Mouse (Mus musculus) hindbrain, embryonic 15.5 days (tissue): ENCODE results near the gene Stard3nl. TPM values are rescaled to one million over a fixed set of nuclear protein-coding genes. Genes with fewer than 3 reads are reported as not detected.
"Not testable (repeated sequence)": the region's sequence is repeated elsewhere in the genome, so short reads cannot be mapped to it uniquely, and the experiment has no call there.

Experiments
- ATAC-seq: fragments of 200-750 bp; cut with Nextera tagmentation; 2 replicates; pipeline ENCODE4 v1.8.0; 2017; ENCODE audit warnings: low read depth, moderate number of reproducible peaks, moderate TSS enrichment; ENCODE audit not compliant: low FRiP score
- H3K27ac ChIP-seq: fragments of 300-500 bp; sonication (generic); replicated peaks from 2 replicates; pipeline ENCODE4 v1.5.1; 2015; ENCODE audit warnings: mild to moderate bottlenecking, inconsistent platforms
- H3K27me3 ChIP-seq: fragments of 300-500 bp; sonication (generic); 2 replicates; pipeline ENCODE4 v1.6.1; 2015; ENCODE audit warnings: control low read depth, inconsistent platforms
- H3K36me3 ChIP-seq: fragments of 300-500 bp; sonication (generic); 2 replicates; pipeline ENCODE4 v1.6.1; 2015; ENCODE audit warnings: control low read depth, inconsistent platforms
- H3K4me1 ChIP-seq: fragments of 300-500 bp; sonication (generic); replicated peaks from 2 replicates; pipeline ENCODE4 v1.6.1; 2015; ENCODE audit warnings: control low read depth, inconsistent platforms
- H3K4me2 ChIP-seq: fragments of 300-500 bp; sonication (generic); 2 replicates; pipeline ENCODE4 v1.6.1; 2015; ENCODE audit warnings: moderate library complexity, mild to moderate bottlenecking, inconsistent platforms
- H3K4me3 ChIP-seq: fragments of 300-500 bp; sonication (generic); 2 replicates; pipeline ENCODE4 v1.5.1; 2015; ENCODE audit warnings: mild to moderate bottlenecking, inconsistent platforms
- H3K9ac ChIP-seq: fragments of 300-500 bp; sonication (generic); 2 replicates; pipeline ENCODE4 v1.6.1; 2015; ENCODE audit warnings: inconsistent platforms
- H3K9me3 ChIP-seq: fragments of 300-500 bp; sonication (generic); 2 replicates; pipeline ENCODE4 v1.6.1; 2016; ENCODE audit warnings: control low read depth, inconsistent platforms
- WGBS: fragments of 180-500 bp; shearing (Covaris S2); methylation state at CpG from one replicate; pipeline ENCODE4 v1.1.7; 2015; 5-methylcytosine and 5-hydroxymethylcytosine counted together
- polyA plus RNA-seq: library from polyadenylated mRNA; unstranded; fragments of >200 nt; fragmentation: Nextera tagmentation; extraction: Ambion mirVana; gene quantifications from 2 replicates; pipeline ENCODE4 v1.2.1, GENCODE M21; 2015

The Stard3nl gene
- polyA plus RNA-seq, 1 experiment from 2014 or later, result 203 TPM

DNA sequence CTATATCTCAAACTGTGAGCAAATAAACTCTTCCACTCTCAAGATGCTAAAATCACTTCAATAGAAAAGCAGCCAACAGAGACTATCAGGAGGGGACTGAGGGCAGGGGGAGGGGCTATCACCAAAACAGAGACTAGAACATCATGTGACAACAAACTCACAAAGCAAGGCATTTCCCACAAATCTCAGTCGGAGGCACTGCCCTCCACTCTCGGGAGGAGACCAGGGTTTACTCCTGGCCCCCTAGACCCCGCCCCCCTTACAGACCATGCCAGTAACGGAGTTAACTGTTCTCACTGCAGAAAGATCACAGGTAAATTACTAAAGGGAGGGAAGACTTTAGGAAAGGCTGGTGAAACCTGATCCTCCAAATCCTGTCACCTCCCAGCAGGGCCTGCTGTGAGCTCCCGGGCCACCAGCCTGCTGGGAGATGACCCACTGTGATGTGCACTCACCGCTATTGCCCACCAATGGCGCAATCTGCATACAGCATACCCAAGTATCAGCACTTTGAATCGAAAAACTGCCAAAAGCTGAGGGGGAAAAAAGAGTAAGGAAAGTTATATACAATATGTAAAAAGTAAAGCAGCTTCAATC is 23.4 kb downstream of the Stard3nl start:
- Histone ChIP-seq H3K36me3 (peaks cover 51% of the 10 kb centered on the region), H3K4me2 (no peak overlapping the region), H3K4me1 (no peaks in the 10 kb centered on the region), H3K27me3 (no peaks in the 10 kb centered on the region), H3K9ac (no peak overlapping the region), H3K4me3 (no peak overlapping the region), H3K27ac (no peak overlapping the region), H3K9me3 (no peaks in the 10 kb centered on the region)
- no peak for ATAC-seq
- 22% methylated on average over 8 of the region's 8 CpGs for WGBS

DNA sequence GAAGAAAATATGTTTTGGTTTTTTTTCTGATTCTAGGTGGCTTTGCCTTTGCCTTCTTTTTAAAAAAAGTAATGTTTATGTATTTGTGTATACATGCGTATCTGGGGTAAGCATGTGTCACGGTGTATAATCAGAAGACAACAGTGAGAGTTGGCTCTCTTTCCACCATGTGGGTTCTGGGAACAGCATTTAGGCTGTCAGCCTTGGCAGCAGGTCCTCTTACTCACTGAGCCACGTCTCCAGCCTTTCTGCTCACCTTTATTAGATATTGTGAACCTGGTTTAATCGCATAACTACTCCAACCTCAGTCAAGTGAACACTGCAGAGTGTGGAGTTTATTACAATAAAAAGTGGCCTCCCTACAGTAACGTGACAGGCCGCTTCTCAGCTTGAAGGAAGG is 26.8 kb downstream of the Stard3nl start:
- Histone ChIP-seq H3K27me3 (no peaks in the 10 kb centered on the region), H3K27ac (no peak overlapping the region), H3K36me3 (peaks cover 45% of the 10 kb centered on the region), H3K9ac (no peak overlapping the region), H3K4me3 (no peak overlapping the region), H3K4me1 (no peaks in the 10 kb centered on the region), H3K4me2 (no peak overlapping the region), H3K9me3 (no peaks in the 10 kb centered on the region)
- no peak for ATAC-seq
- WGBS, result 88% methylated on average over 6 of the region's 6 CpGs

DNA sequence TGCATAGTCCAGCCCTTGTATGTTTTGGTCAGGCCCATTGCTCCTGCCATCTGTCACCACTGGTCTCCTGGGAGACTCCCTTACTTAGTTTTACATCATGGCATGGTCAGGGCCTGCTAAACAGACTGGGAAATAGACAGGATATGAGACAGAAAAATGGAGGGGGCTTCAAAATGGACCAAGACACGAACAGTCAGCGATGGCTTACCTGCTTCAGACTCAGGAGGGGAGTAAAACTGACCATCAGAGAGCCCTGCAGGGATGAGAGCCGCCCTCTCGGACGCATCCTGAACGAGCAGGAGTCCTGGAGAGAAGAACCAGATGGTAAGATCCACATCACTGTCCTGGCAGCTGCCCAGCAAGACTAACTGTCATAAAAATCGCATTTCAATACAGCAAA is 28.1 kb downstream of the Stard3nl start:
- Histone ChIP-seq H3K27me3 (no peaks in the 10 kb centered on the region), H3K27ac (no peak overlapping the region), H3K36me3 (peaks cover 41% of the 10 kb centered on the region), H3K4me1 (no peaks in the 10 kb centered on the region), H3K4me2 (no peak overlapping the region), H3K4me3 (no peak overlapping the region), H3K9me3 (no peaks in the 10 kb centered on the region), H3K9ac (no peak overlapping the region)
- no peak for ATAC-seq
- WGBS, result 71% methylated on average over 7 of the region's 7 CpGs

DNA sequence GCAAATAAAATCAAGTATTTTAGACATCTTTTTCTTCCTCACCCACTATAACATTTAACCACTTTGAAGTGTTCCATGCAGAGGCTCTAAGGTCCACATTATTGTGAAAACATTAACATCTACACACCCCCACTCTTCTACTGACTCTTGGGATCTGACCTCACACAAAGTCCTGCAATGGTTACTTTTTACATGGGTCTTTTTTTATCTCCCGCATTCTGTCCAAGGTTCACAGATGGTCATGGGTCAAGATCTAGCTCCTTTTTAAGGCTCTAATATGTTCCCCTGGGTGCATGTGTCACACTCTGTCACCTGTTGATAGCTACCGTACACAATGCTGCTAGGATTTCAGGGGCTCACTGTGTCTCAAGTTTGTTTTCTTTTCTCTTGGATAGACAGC is 28.7 kb downstream of the Stard3nl start:
- Histone ChIP-seq H3K9ac (no peak overlapping the region), H3K9me3 (no peaks in the 10 kb centered on the region), H3K27ac (no peak overlapping the region), H3K27me3 (no peaks in the 10 kb centered on the region), H3K4me1 (no peaks in the 10 kb centered on the region), H3K36me3 (peaks cover 35% of the 10 kb centered on the region), H3K4me3 (no peak overlapping the region), H3K4me2 (no peak overlapping the region)
- WGBS, result 82% methylated on average over 2 of the region's 2 CpGs
- ATAC-seq, result no peak

DNA sequence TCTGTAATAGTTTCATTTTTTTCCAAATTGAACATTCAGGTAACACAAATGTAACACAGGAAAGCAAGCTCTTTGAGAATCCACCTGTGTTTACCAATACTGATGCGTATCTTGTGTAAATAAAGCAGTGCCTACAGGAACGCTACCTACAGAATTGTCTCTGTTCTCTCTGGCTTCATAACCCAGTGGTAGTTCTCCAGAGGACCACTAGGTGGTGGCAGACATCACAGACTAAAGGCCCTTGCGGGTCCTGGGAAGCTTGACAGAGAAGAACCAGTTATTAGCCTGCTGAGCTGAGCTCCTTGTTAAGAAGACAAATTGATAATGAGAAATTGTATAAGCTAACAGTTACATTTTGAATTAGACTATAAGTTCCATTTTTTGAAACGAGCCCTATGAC is 30.0 kb downstream of the Stard3nl start:
- H3K36me3 ChIP-seq, result peaks cover 29% of the 10 kb centered on the region
- no peak overlapping the region for H3K9ac ChIP-seq
- H3K27me3 ChIP-seq, result no peaks in the 10 kb centered on the region
- H3K4me2 ChIP-seq, result no peak overlapping the region
- no peak overlapping the region for H3K4me3 ChIP-seq
- H3K4me1 ChIP-seq, result no peaks in the 10 kb centered on the region
- H3K27ac ChIP-seq, result no peak overlapping the region
- H3K9me3 ChIP-seq, result no peaks in the 10 kb centered on the region
- peak; percentile 80 for ATAC-seq
- WGBS, result 27% methylated on average over 4 of the region's 4 CpGs

DNA sequence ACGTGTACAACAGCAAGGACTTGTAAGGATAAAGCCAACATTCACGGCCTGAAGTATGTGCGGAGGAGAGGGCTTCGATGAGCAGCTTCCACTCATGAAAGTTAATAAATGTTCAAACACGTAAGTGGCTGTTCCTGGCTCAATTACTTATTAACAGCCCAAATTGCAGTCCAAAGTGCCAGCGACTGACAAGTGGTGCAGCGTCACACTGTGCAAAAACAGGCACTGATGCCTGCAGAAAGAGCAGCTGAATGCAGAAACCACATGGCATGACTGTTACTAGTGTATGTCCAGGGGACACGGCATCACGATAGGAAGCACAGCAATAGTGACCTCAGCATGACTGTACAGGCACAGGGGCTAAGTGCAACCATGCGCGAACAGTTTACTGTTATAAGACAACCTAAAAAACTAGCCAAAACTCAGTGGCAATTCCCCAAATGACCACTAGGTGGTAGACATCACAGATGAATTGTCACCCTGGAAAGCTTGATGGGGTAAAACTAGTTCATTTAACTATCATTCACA is 31.3 kb downstream of the Stard3nl start:
- Histone ChIP-seq H3K9me3 (no peaks in the 10 kb centered on the region), H3K27me3 (no peaks in the 10 kb centered on the region), H3K9ac (no peak overlapping the region), H3K4me1 (no peaks in the 10 kb centered on the region), H3K4me3 (no peak overlapping the region), H3K4me2 (no peak overlapping the region), H3K36me3 (peaks cover 23% of the 10 kb centered on the region), H3K27ac (no peak overlapping the region)
- ATAC-seq, result 0 out of 2 replicates have a peak, but pooled peaks have one; percentile 40
- 82% methylated on average over 11 of the region's 11 CpGs for WGBS

DNA sequence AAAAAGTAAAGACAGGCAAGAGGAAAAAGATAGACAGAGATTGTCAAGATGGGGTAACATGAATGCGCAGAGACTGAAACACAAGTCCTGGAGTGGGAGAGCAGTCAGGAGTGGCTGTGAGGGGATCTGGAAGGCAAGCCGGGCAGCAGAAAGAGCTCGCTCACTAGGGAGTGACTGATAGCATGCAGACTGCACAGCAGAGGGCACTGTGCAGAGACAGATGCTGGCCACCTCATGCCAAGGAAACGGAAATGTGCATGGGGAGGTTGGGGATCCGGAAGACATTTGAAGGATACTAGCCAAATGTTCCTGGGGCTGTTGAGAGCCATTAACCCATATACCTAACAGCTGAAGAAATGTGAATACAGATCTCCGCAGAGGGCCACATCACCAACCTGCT is 33.2 kb downstream of the Stard3nl start:
- H3K4me2 ChIP-seq, result no peak overlapping the region
- WGBS, result 55% methylated on average over 6 of the region's 6 CpGs
- no peaks in the 10 kb centered on the region for H3K4me1 ChIP-seq
- peaks cover 27% of the 10 kb centered on the region for H3K36me3 ChIP-seq
- H3K27me3 ChIP-seq, result no peaks in the 10 kb centered on the region
- H3K9me3 ChIP-seq, result no peaks in the 10 kb centered on the region
- H3K9ac ChIP-seq, result no peak overlapping the region
- no peak for ATAC-seq
- no peak overlapping the region for H3K27ac ChIP-seq
- no peak overlapping the region for H3K4me3 ChIP-seq

DNA sequence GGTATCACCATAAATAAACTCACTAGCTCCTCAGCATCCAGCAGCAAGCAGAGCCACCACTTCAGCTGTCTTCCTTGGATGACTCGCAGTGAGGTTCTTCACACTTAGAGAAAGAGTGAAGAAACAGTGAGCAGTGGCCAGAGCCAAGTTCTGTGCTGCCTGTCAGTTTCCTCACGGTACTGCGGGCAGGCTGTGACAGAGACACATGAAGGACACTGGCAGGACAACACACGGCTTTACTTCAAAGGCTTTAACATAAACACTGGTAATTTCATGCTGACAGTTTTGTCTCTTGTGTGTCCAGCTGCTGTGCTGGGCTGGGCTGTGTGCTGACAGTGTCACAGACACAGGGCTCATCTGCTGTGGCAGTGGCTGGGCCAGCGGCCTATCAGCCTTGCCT is 37.6 kb downstream of the Stard3nl start:
- Histone ChIP-seq H3K27me3 (no peaks in the 10 kb centered on the region), H3K4me2 (no peak overlapping the region), H3K36me3 (peaks cover 33% of the 10 kb centered on the region), H3K9ac (no peak overlapping the region), H3K4me1 (peaks cover under 1% of the 10 kb centered on the region; the same call in 1 of the 2 replicates), H3K4me3 (no peak overlapping the region), H3K27ac (no peak overlapping the region), H3K9me3 (no peaks in the 10 kb centered on the region)
- no peak for ATAC-seq
- WGBS, result 68% methylated on average over 5 of the region's 5 CpGs

DNA sequence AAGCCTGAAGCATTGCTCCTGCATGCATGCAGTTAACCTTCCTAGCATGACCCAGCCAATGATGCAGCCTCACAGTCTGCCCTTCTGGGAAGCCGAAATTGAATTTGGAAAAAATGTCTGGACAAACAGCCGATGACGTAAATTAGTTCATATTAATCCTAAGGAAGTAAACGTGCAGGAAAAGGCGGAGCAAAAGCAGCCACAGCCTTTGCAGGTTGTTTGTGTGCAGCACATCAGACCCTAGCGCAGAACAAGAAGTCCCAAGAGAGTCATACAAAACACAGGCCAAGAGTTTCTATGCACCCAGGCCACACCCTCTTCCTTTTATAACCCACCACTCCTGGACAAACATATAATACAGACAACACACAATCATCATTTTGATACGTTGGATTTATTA is 38.3 kb downstream of the Stard3nl start:
- ATAC-seq, result no peak
- no peak overlapping the region for H3K27ac ChIP-seq
- H3K4me3 ChIP-seq, result no peak overlapping the region
- H3K9ac ChIP-seq, result no peak overlapping the region
- H3K4me1 ChIP-seq, result peaks cover 3% of the 10 kb centered on the region; the same call in 1 of the 2 replicates
- no peaks in the 10 kb centered on the region for H3K9me3 ChIP-seq
- H3K36me3 ChIP-seq, result peaks cover 33% of the 10 kb centered on the region
- WGBS, result 85% methylated on average over 7 of the region's 7 CpGs
- no peak overlapping the region for H3K4me2 ChIP-seq
- H3K27me3 ChIP-seq, result no peaks in the 10 kb centered on the region

DNA sequence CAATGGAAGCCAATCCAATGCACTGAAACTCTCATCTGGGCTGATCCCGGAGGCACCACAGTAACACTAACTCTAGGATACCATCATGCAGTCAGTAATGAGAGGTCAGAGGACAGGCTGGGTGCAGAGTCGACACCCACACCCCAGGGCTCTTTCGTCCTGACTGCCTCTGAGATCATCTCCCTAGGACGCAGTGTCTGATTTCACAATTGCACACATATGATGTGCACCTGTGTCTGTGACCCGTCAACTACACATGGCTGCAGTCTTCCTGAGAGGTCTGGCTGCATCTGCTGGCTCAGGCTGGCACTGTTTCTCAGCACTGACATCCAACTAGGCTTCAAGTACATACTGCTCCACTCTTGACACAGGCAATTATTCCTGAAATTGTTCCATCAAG is 38.9 kb downstream of the Stard3nl start:
- no peak overlapping the region for H3K4me3 ChIP-seq
- WGBS, result 62% methylated on average over 5 of the region's 5 CpGs
- no peaks in the 10 kb centered on the region for H3K9me3 ChIP-seq
- H3K27ac ChIP-seq, result no peak overlapping the region
- ATAC-seq, result no peak
- H3K4me1 ChIP-seq, result peaks cover 3% of the 10 kb centered on the region; the same call in 1 of the 2 replicates
- H3K9ac ChIP-seq, result no peak overlapping the region
- H3K27me3 ChIP-seq, result no peaks in the 10 kb centered on the region
- peaks cover 33% of the 10 kb centered on the region for H3K36me3 ChIP-seq
- no peak overlapping the region for H3K4me2 ChIP-seq

DNA sequence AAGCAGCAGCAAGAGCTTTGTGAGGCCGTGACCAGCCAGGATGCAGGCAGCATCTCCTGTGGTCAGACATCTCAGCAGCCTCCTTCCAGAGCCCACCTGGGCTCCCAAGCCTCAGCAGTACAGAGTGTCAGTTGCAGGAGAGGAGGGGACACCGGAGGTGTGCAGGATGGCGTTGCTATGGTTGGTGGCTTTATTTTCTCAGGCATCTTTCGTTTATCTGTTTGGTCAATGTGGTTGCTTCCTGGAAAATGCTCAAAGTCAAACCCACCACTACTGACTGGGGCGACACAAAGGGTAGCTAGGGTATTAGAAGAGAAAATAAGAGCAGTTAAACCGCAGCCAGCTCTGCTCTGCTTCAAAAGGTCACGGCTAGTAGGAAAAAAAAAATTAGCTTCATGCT is 39.5 kb downstream of the Stard3nl start:
- no peak for ATAC-seq
- Histone ChIP-seq H3K27ac (no peak overlapping the region), H3K4me1 (peaks cover 3% of the 10 kb centered on the region; the same call in 1 of the 2 replicates), H3K4me3 (no peak overlapping the region), H3K36me3 (peaks cover 33% of the 10 kb centered on the region), H3K4me2 (no peak overlapping the region), H3K9ac (no peak overlapping the region), H3K9me3 (no peaks in the 10 kb centered on the region), H3K27me3 (no peaks in the 10 kb centered on the region)
- WGBS, result 65% methylated on average over 7 of the region's 7 CpGs

DNA sequence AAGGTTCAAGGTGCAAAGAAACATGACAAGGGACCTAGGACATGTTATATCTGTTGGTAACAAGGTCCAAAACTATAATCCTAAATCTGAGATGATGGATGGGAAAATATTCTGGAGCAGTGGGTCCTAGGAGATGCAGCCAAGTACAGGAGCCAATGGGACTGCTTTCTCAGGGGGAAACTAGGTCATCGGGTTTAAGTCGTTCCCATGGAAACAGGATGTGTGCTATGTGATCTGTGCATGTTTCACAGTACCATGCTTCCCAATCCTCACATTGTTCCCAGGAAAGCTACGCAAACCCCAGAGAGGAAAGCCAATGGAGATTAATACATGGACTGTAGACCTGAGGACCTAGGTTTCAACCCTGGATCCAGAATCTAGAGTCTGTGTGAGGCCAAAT is 42.8 kb downstream of the Stard3nl start:
- H3K9ac ChIP-seq, result no peak overlapping the region
- no peak overlapping the region for H3K27ac ChIP-seq
- no peak overlapping the region for H3K4me2 ChIP-seq
- no peak for ATAC-seq
- H3K4me1 ChIP-seq, result peaks cover 3% of the 10 kb centered on the region; the same call in 1 of the 2 replicates
- no peaks in the 10 kb centered on the region for H3K9me3 ChIP-seq
- H3K36me3 ChIP-seq, result peaks cover 14% of the 10 kb centered on the region
- no peaks in the 10 kb centered on the region for H3K27me3 ChIP-seq
- 66% methylated on average over 3 of the region's 3 CpGs for WGBS
- H3K4me3 ChIP-seq, result no peak overlapping the region

DNA sequence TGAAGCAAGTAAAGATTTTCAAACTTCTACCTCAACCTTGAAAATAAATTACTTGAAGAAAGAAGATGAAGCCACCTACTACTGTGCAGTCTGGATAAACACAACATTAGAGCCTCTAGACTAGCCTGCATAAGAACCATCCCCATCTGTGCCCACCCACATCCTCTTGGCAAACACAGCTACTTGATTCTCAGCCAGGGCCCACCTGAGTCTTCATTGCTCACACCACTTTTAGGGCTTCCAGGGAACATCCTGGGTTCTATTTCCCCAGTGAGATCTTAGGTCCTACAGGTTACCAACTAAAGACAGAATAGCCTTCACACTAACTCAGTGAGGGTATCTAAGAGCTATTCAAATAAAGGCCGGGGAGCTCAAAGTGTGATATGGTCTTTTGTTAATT is 55.2 kb downstream of the Stard3nl start:
- ATAC-seq, H3K9ac ChIP-seq, H3K4me2 ChIP-seq, H3K27me3 ChIP-seq, H3K4me1 ChIP-seq, H3K27ac ChIP-seq, H3K36me3 ChIP-seq, H3K4me3 ChIP-seq, H3K9me3 ChIP-seq: not testable (repeated sequence)
- WGBS, result 84% methylated on average over 1 of the region's 1 CpGs
